Mouse (Mus musculus): Measurements from ENCODE around the gene Pnpla2. TPM values are rescaled to one million over a fixed set of nuclear protein-coding genes. Genes with fewer than 3 reads are reported as not detected.

Pnpla2 gene
- polyA plus RNA-seq, 1 experiment = 353 TPM

- Histone ChIP-seq H3K4me3 (ENCODE audit: insufficient read depth, low read depth, low read length) (no peak overlapping the region), H3K27ac (ENCODE audit: insufficient read depth, low read depth, low read length) (no peak overlapping the region), H3K4me1 (ENCODE audit: control insufficient read depth, insufficient read depth, low read length) (peaks cover 22% of the 10 kb centered on the region), H3K27me3 (replicated peaks; ENCODE audit: control insufficient read depth, insufficient read depth, low read length) (no peaks in the 10 kb centered on the region), H3K36me3 (ENCODE audit: control insufficient read depth, insufficient read depth, low read length) (no peaks in the 10 kb centered on the region)
- TF ChIP-seq CTCF (conservative IDR thresholded peaks at IDR 0.05; ENCODE audit: insufficient read depth, insufficient read length, low read depth, low read length) (peak; percentile 97), POLR2A (IDR thresholded peaks at IDR 0.05; ENCODE audit: low read depth, low read length) (no peak)
- 14% methylated on average over 10 of the region's 10 CpGs for WGBS
- DNase-seq = peak; percentile 83
These were observed 26.0 kb downstream of the Pnpla2 start for GRCm38 (mm10) chr7:141480842-141481497.

GRCm38 (mm10) chr7:141481498-141482401, 26.8 kb downstream of the Pnpla2 start:
- 4% methylated on average over 81 of the region's 81 CpGs for WGBS
- H3K27me3 ChIP-seq (replicated peaks; ENCODE audit: control insufficient read depth, insufficient read depth, low read length) = no peaks in the 10 kb centered on the region
- H3K4me3 ChIP-seq (ENCODE audit: insufficient read depth, low read depth, low read length) = peak overlapping the region; percentile 44; the same call in 1 of the 2 replicates
- no peak overlapping the region for H3K27ac ChIP-seq (ENCODE audit: insufficient read depth, low read depth, low read length)
- no peaks in the 10 kb centered on the region for H3K36me3 ChIP-seq (ENCODE audit: control insufficient read depth, insufficient read depth, low read length)
- DNase-seq = peak; percentile 59
- TF ChIP-seq CTCF (conservative IDR thresholded peaks at IDR 0.05; ENCODE audit: insufficient read depth, insufficient read length, low read depth, low read length) (peak; percentile 40; the same call in 1 of the 2 replicates), POLR2A (IDR thresholded peaks at IDR 0.05; ENCODE audit: low read depth, low read length) (no peak)
- H3K4me1 ChIP-seq (ENCODE audit: control insufficient read depth, insufficient read depth, low read length) = peaks cover 22% of the 10 kb centered on the region

GRCm38 (mm10) chr7:141482531-141483024, 27.6 kb downstream of the Pnpla2 start:
- no peaks in the 10 kb centered on the region for H3K27me3 ChIP-seq (replicated peaks; ENCODE audit: control insufficient read depth, insufficient read depth, low read length)
- H3K36me3 ChIP-seq (ENCODE audit: control insufficient read depth, insufficient read depth, low read length) = no peaks in the 10 kb centered on the region
- peak overlapping the region; percentile 44; the same call in 1 of the 2 replicates for H3K4me3 ChIP-seq (ENCODE audit: insufficient read depth, low read depth, low read length)
- H3K4me1 ChIP-seq (ENCODE audit: control insufficient read depth, insufficient read depth, low read length) = peaks cover 14% of the 10 kb centered on the region
- WGBS = 35% methylated on average over 11 of the region's 11 CpGs
- no peak for TF ChIP-seq POLR2A (IDR thresholded peaks at IDR 0.05; ENCODE audit: low read depth, low read length)
- TF ChIP-seq CTCF (conservative IDR thresholded peaks at IDR 0.05; ENCODE audit: insufficient read depth, insufficient read length, low read depth, low read length) = no peak
- DNase-seq = no peak
- no peak overlapping the region for H3K27ac ChIP-seq (ENCODE audit: insufficient read depth, low read depth, low read length)

- H3K36me3 ChIP-seq (ENCODE audit: control insufficient read depth, insufficient read depth, low read length) = no peaks in the 10 kb centered on the region
- H3K27ac ChIP-seq (ENCODE audit: insufficient read depth, low read depth, low read length) = no peak overlapping the region
- TF ChIP-seq POLR2A (IDR thresholded peaks at IDR 0.05; ENCODE audit: low read depth, low read length) (no peak), CTCF (conservative IDR thresholded peaks at IDR 0.05; ENCODE audit: insufficient read depth, insufficient read length, low read depth, low read length) (no peak)
- H3K27me3 ChIP-seq (replicated peaks; ENCODE audit: control insufficient read depth, insufficient read depth, low read length) = no peaks in the 10 kb centered on the region
- WGBS = 75% methylated on average over 6 of the region's 6 CpGs
- peaks cover 11% of the 10 kb centered on the region for H3K4me1 ChIP-seq (ENCODE audit: control insufficient read depth, insufficient read depth, low read length)
- no peak overlapping the region for H3K4me3 ChIP-seq (ENCODE audit: insufficient read depth, low read depth, low read length)
- DNase-seq = no peak
These were observed 28.2 kb downstream of the Pnpla2 start for GRCm38 (mm10) chr7:141483114-141483653.

GRCm38 (mm10) chr7:141484186-141485120, 29.5 kb downstream of the Pnpla2 start:
- TF ChIP-seq CTCF (conservative IDR thresholded peaks at IDR 0.05; ENCODE audit: insufficient read depth, insufficient read length, low read depth, low read length) = no peak
- TF ChIP-seq POLR2A (IDR thresholded peaks at IDR 0.05; ENCODE audit: low read depth, low read length) = no peak
- Histone ChIP-seq H3K27ac (ENCODE audit: insufficient read depth, low read depth, low read length) (no peak overlapping the region), H3K27me3 (replicated peaks; ENCODE audit: control insufficient read depth, insufficient read depth, low read length) (no peaks in the 10 kb centered on the region), H3K4me1 (ENCODE audit: control insufficient read depth, insufficient read depth, low read length) (peaks cover 11% of the 10 kb centered on the region), H3K4me3 (ENCODE audit: insufficient read depth, low read depth, low read length) (no peak overlapping the region), H3K36me3 (ENCODE audit: control insufficient read depth, insufficient read depth, low read length) (no peaks in the 10 kb centered on the region)
- 80% methylated on average over 5 of the region's 5 CpGs for WGBS
- no peak for DNase-seq

- peaks cover 11% of the 10 kb centered on the region for H3K4me1 ChIP-seq (ENCODE audit: control insufficient read depth, insufficient read depth, low read length)
- H3K36me3 ChIP-seq (ENCODE audit: control insufficient read depth, insufficient read depth, low read length) = no peaks in the 10 kb centered on the region
- no peak overlapping the region for H3K27ac ChIP-seq (ENCODE audit: insufficient read depth, low read depth, low read length)
- no peaks in the 10 kb centered on the region for H3K27me3 ChIP-seq (replicated peaks; ENCODE audit: control insufficient read depth, insufficient read depth, low read length)
- DNase-seq = no peak
- TF ChIP-seq POLR2A (IDR thresholded peaks at IDR 0.05; ENCODE audit: low read depth, low read length) = no peak
- no peak for TF ChIP-seq CTCF (conservative IDR thresholded peaks at IDR 0.05; ENCODE audit: insufficient read depth, insufficient read length, low read depth, low read length)
- 85% methylated on average over 2 of the region's 2 CpGs for WGBS
- no peak overlapping the region for H3K4me3 ChIP-seq (ENCODE audit: insufficient read depth, low read depth, low read length)
These were observed 30.2 kb downstream of the Pnpla2 start for GRCm38 (mm10) chr7:141485186-141485585.
